Mouse (Mus musculus): Measurements from ENCODE around the gene Dhx37.
"Not testable (repeated sequence)": the region's sequence is repeated elsewhere in the genome, so short reads cannot be mapped to it uniquely, and the experiment has no call there.

Gene Dhx37

DNA sequence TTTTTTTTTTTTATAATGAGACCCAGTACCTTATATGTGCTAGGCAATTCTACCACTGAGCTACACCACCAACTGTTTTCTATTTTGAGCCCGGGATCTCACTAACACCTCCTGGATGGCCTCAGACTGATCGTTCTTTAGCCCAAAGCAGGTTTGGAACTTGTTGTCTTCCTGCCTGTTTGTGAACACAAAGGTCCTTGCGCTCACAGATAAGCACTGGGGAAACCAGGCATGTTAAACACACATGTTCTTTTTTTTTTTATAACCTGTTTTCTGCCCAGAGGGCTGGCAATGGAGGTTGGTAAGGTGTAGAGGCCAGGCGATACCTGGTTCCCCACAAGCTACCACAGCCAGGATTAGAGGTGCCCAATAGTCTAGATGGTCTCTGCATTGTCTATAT is 14.7 kb upstream of the Dhx37 start:
- no peak for DNase-seq (ENCODE audit: low spot score in 2 of 2)

DNA sequence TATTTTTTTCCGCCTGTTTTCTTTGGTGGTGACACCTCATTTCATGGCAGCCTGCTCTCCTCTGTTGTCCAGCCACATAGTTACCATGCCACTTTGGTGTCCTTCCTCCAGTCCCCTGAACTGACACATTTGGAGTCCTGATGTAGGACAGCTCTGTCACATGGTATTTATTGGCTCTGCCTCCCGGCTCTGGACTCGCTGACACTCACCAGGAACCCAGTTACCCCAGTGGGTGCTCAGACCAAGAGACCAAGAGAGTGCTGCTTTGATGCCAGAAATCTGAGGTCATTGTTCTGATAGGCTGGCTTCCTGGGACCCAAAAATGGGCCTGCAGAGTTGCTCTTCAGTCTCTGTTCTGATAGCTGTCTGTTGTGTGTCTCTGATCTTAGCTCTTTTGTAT is 14.1 kb upstream of the Dhx37 start:
- no peak for DNase-seq (ENCODE audit: low spot score in 2 of 2)

DNA sequence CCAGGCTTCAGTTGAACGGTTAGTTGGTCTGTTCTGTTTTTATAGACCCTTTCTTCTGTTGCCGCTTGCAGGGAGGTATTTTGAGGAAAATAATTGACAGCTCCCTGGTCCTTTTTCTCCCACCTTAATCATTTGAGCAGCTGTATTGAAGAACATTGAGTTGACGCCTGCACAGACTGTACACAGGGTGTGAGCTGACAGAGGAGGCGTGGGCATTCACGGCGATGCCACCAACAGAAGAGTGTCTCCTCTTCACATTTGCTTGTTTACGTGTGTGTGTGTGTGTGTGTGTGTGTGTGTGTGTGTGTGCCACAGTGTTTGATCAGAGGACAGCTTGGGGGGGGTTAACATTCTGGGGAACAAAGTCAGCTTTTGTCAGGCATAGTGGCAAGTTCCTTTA is 12.4 kb upstream of the Dhx37 start:
- no peak for DNase-seq (ENCODE audit: low spot score in 2 of 2)

DNA sequence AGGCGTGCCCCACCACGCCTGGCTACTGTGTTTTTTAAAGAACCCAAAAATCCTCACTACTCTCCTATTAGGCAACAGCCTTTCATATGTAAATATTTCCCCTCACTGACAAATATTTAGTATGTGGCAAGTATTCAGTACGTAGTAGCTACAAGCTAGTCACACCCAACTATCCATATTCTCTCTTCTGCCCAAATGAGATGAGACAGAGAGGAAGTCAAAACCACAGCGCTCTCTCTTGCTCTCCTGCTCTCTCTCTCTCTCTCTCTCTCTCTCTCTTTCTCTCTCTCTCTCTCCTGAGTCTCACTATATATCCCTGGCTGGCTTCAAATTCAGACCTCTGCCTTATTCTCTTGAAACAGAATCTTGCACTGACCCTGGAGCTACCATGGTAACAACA is 10.6 kb upstream of the Dhx37 start:
- no peak for DNase-seq (ENCODE audit: low spot score in 2 of 2)

DNA sequence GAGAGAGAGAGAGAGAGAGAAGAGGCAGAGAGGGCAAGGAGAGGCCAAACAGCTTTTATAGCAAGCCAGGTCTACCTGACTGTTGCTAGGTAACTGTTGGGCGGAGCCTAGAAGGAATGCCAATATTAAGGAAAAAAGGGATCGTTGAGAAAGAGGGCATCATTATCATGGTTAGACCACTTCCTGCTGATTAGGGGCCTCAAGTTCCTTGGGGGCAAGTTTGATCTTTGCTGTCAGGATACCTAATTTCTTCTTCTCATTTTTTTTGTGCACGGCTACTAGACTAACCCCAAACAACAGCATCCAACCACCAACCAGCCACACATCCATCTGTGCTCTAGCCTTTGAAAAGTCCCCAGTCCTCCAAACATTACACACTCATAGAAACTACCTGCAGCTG is 10.0 kb upstream of the Dhx37 start:
- no peak for DNase-seq (ENCODE audit: low spot score in 2 of 2)

DNA sequence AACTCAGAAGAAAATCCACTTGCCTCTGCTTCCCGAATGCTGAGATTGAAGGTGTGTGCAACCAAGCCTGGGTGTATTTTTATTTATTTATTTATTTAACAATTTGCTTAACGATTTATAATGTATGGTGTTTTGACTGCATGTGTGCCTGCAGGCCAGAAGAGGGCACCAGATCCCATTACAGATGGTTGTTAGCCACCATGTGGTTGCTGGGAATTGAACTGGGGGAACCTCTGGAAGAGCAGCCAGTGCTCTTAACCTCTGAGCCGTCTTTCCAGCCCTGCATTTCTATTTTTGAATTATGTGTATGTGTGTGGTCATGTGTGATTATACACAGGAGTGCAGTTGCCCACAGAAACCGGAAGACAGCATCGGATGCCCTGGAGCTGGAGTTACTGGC is 9.4 kb upstream of the Dhx37 start:
- DNase-seq (ENCODE audit: low spot score in 2 of 2), result no peak

DNA sequence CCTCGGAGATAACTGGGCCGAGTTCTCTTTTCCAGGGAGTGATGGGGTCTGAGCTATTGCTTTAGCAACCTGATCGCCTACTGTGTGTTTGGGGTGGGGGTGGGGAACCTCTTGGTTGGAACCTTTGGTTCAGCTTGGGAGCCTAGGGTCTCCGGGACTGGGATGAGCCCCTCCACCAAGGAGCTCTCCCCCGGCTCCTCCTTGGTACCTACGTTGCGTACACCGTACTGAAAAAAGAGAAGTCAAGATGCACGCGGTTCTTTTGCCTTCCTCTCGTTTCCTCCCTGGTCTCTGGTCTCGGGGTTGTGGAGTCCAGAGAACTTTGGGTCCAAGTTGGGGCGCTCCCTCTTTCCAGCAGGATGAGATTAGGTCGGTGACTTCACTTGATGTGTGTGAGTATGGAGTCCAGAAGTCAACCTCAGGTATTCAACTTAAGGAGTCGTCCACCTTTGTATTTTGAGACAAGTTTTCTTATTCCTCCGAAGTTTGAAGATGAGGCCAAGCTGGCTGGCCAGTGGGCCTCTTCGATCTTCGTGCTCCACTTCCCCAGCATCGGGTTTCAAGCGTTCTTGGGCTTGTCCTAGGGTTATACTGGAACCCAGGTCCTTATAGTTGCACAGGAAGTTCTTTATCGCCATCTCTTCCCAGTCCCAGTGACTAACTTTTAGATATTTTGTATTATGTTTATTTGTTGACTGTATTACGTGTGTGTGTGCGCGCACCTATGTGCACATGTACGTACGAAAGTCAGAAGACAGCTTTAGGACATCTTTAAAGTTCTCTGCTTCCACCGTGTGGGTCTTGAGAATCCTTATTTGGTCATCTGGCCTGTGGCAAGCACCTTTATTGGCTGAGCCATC is 8.4 kb upstream of the Dhx37 start:
- DNase-seq (ENCODE audit: low spot score in 2 of 2), result no peak

DNA sequence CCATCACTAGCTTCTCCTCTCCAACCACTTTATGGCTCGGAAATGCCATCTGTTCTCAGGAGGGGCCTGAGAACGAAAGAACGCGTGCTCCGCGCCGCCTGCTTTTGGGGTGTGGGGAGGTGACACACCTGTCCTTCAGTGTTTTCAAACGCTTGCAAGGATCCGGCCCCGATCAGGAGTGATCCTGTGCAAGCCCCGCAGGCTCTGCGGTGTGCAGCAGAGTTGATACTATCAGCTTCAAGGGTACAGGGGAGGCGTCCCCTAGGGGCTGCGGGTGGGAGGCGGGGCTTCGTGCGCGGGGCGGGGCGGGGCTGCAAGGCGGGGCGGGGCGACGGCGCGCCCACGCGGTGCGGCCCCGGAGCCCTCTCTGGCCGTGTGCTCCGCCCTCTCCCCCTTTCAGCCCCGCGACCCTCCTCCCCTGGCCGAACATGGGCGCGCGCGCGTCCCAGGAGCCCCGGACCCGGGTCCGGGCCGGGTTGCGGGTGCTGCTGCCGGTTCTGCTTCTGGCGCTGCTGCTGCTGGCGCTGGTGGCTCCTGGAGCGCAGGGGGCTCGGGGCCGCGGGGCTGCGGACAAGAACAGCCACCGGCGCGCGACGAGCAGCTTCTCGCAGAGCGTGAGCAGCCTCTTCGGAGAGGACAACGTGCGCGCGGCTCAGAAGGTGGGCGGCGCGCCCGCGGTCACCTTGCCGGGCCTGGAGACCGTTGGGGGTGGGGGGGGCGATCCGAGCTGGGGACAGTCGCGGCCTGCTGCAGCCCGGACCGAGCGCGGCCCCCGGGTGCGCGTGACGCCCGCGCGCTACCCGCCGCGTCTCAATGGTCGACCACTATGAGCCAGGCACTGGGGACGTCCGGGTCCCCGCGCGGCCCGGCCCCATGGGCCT is 7.6 kb upstream of the Dhx37 start, which contains the start of gene Bri3bp:
Bri3bp (plus strand) TSS at position 335 of the 881 bp plus-strand sequence.
- peak in 1 of 2 experiments; percentile 43 for DNase-seq (ENCODE audit: low spot score in 2 of 2)

DNA sequence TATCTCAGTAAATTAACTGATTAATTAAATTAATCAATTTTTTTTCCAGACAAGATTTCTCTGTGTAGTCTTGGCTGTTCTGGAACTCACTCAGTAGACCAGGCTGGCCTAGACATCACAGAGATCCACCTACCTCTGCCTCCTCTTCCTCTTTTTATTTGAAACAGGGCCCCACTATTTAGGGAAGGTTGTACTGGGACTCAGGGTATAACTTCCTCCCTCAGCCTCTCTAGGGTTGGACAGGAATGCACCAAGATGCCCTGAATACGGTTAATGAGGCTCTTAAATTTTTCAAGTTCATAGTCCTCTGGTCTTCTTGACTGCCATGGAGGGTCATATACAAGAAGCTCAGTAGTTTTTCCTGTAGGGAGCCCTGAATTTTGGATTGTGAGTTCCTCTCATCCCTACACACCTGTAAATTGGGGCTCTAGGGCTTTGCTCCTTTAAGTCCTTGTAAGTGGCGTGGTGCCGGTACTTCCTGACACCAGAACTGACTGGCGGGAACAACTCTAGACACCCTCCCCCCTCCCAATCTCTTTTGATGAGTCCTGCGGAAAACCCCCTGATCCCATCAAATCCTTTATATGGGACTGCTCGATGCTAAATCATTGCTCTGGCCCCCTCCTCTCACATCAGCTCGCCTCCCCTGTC is 6.8 kb upstream of the Dhx37 start:
- DNase-seq (ENCODE audit: low spot score in 2 of 2), result no peak

DNA sequence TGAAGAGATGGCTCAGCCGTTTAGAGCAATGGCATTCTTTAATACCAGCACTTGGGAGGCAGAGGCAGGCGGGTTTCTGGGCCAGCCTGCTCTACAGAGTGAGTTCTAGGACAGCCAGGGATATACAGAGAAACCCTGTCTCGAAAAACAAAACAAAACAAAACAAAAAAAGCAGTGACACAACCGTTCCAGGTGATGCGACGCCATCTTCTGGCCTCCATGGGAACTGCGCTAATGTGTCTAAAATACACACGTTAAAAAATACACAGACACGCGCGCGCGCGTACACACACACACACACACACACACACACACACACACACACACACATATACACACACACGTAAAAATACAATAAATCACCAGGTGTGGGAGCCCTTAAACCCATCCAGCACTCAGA is 426 bp upstream of the Dhx37 start:
- not testable (repeated sequence) for DNase-seq (ENCODE audit: low spot score in 2 of 2)

DNA sequence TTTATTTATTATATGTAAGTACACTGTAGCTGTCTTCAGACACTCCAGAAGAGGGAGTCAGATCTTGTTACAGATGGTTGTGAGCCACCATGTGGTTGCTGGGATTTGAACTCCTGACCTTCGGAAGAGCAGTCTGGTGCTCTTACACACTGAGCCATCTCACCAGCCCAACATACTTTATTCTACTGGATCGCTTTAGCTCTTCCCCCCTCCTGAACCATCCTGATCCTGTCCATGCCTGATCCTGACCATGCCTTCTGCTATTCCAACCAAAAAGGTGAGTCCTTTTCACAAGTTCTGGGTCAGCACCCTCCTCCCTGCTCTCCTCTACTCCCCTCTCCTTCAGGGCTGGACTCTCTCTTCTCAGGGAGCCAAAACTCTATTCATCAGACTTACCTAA is 1.6 kb downstream of the Dhx37 start:
- not testable (repeated sequence) for DNase-seq (ENCODE audit: low spot score in 2 of 2)

DNA sequence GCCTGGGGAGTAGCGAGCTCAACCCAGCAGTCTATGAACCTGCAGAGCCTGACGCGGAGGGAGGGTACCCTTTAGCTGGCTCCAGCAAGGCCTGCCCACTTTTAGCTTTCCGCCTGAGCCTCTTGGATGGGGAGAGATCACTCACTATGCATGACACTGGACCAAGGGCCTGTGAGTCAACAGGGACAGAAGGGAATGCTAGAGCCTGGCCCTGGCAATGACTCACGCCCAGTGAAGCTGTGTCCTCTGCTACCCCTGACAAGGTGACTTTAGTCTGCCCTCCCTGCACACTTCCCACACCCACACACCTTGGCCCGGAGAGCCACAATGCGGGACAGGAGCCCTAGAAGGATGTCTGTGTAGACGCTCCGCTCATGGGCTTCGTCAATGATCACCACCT is 7.6 kb downstream of the Dhx37 start:
- no peak for DNase-seq (ENCODE audit: low spot score in 2 of 2)

DNA sequence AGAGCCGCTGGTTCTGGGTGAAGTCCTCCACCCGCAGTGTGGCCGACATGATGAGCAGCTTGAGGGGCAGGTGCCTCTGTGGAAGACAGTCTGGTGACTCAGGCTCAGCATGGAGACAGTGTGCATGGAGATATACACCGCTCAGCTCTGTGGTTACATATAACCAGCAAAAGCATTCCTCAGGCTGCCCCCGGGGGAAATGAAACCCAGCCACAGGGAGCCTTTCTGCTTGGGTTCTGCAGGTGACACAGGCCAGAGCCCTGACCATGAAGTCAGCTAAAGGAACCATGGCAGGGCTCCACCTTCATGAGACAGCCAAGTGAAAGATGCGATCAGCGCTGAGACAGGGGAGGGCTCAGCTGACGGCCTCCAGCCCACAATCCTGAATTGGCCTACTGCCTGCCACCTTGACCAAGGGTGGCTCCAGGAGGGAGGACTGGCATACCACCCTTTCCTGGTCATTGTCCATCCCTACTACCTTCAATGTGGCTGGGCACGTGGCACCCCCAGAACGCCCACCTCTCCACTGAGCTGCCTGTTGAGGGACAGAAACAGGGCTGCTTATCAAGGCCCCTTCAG is 8.1 kb downstream of the Dhx37 start:
- no peak for DNase-seq (ENCODE audit: low spot score in 2 of 2)

DNA sequence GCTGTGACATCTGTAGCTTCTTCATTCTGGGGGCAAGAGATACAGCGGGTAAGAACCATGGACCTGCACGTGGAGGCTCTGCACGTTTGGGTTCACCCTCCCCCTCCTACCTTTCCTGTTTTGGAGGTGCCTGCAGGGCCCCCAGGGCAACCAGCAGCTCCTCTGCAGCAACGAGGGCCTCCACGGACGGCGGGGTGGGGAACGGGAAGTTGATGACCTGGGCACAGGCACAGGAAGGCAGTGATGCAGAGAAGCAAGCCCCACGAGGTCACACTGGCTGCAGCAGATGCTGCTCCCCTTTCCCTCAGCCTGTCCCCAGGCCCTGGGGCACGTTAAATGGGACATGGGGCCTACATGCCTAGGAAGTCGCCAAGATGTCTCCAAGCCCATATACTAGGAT is 14.8 kb downstream of the Dhx37 start:
- DNase-seq (ENCODE audit: low spot score in 2 of 2), result no peak

DNA sequence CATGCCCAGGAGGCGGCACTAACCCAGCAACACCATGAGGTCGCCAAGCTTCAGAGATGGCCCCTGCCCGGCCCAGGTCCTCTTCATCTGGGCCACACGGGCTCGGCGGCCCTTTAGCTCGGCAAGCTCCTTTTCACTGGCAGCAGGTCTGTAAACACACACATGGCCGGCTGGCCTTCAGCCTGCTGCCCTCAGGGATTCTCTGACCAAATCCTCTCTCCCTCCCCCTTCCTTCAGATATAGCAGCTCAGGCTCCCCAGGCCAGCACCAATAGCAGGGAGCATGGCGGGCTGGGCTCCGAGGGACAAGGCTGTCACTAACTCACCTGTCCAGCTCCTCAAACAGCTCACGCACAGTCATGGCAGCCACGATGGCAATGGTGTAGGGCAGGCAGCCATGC is 15.3 kb downstream of the Dhx37 start:
- DNase-seq (ENCODE audit: low spot score in 2 of 2), result no peak

DNA sequence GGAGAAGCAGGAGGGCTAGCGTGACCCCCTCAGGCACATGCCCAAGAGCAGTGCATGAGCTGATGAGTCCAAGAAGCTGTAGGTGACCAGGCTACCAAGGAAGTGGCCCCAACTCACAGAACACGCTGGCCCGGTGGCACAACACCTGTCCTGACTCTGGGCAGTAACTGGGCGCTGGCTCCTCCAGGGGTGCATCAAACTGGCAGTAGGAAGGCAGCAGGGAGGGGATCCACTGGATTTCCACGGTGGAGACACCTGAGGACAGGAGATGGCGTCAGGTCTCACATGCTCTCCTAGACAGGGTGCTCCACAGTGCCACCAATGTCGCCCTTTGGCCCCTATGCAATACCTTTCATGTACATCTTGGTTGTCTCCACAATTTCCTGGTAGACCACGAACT is 17.7 kb downstream of the Dhx37 start:
- DNase-seq (ENCODE audit: low spot score in 2 of 2), result no peak

DNA sequence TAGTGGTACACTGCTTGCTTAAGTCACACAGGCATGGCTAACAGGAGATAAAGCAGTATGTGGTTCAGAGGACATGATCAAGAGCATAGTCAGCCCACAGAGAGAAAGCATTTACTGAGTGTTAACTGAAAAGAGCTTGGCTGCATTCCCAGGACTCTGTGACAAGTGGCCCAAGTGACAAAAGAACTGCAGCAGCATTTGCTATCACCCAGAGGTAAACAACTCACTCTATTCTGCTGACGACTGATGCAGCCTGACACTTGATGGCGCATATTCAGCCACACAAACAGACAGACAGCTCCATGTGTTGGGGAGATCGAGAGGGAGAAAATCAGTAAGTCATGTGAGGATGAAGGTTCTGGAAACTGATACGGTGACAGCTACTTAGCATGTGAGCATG is 20.2 kb downstream of the Dhx37 start:
- no peak for DNase-seq (ENCODE audit: low spot score in 2 of 2)

DNA sequence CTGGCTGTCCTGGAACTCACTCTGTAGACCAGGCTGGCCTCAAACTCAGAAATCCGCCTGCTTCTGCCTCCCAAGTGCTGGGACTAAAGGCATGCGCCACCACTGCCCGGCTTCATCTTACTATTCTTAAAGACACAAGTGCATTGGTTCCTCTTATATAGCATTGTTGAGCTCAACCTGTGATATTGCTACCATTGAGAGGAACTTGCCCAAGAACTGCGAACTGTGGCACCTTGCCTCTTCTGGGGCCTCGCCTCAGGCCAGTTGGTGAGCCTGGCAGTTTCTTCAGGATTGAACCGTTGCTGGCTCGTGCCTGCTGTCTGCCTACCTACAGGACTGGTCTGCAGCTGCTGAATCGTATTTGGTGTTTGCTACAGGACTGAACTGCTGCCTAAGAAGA is 21.4 kb downstream of the Dhx37 start:
- DNase-seq (ENCODE audit: low spot score in 2 of 2), result not testable (repeated sequence)

DNA sequence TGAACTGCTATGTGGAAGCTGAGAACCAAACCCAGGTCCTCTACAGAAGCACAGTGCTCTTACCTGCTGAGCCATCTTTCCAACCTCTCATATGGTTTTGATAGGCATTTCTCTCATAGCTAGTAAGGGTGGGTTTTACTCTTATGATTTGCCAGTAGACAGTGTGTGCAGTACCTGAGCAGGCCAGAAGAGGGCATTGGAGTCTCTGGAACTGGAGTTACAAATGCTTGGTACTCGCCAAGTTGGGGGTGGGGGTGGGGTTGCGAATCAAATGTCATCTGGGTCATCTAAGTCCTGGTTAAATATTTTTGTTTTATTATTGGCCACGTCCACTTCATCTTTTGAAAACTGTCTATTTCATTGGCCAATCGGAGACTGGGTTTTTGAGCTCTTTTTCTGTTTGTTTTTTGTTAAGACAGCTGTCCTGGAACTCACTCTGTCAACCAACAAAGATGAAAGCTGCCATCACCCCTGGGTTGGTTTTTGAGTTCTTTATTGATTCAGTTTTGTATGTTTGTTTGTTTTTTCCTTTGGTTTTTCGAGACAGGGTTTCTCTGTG is 21.9 kb downstream of the Dhx37 start:
- DNase-seq (ENCODE audit: low spot score in 2 of 2), result peak in 1 of 2 experiments; percentile 65

DNA sequence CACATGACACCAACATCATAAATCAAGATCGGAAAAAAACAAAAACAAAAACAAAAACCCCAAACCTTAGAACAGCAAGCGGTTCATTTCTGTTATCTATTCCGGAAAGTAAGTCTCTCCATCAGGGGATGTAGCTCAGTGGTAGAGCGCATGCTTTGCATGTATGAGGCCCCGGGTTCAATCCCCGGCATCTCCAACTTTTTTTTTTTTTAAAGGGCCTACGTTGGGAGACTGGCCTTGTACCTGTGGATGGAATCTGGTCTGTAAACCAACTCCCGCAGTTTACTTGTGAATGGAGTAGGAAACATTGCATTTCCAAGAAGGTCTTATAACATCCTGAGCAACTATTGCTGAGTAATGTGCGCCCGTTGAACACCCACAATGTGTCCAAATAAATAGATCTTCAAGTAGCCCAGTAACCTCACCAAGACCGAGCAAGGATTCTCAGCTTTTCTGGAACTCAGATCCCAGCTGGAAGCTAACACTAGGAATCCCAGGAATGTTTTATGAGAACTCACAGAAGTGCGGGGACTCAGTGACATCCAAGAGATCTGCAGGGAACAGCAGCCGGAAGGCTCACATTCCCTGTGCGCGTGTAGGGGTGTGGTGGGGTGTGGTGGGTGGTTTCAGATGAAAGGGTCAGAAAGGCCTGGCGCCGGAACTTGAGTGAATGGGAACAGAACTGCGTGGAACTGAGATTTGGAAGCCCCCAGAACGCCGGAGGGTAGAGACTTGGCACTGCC is 24.4 kb downstream of the Dhx37 start:
- DNase-seq (ENCODE audit: low spot score in 2 of 2), result no peak

DNA sequence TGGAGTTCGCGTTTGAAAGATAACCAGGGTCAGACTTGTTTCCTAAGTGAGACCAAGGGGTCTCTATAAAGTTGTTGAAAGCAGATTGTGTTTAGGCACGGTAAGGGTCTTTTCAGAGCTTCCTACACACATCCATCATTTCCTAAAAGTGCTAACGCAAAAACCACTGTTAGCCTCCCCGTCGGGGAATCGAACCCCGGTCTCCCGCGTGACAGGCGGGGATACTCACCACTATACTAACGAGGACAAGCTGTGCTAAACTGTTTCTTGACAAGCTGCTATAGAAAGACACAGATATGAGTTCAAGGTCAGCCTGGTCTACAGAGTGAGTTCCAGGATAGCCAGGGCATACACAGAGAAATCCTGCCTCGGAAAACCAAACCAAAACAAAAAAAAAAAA is 25.1 kb downstream of the Dhx37 start:
- peak; percentile 77 to 83 for DNase-seq (ENCODE audit: low spot score in 2 of 2)
